Mouse (Mus musculus) macrophage (primary cell): ENCODE data around the gene Plac8. TPM values are rescaled to one million over a fixed set of nuclear protein-coding genes. Genes with fewer than 3 reads are reported as not detected.
A peak's percentile ranks its signal among the peaks of the same experiment; 100 is the strongest.

Experiments
- H3K27ac ChIP-seq: fragments of 350-480 bp; formaldehyde crosslinking; 2 replicates; pipeline ENCODE4 v1.9.0; 2021
- H3K36me3 ChIP-seq: fragments of 350-480 bp; formaldehyde crosslinking; 2 replicates; pipeline ENCODE4 v1.9.0; 2021; ENCODE audit errors: inconsistent target
- H3K4me3 ChIP-seq: fragments of 350-480 bp; formaldehyde crosslinking; 2 replicates; pipeline ENCODE4 v1.9.0; 2021; ENCODE audit errors: inconsistent target
- H3K79me2 ChIP-seq: fragments of 350-480 bp; formaldehyde crosslinking; 2 replicates; pipeline ENCODE4 v1.9.0; 2021; ENCODE audit errors: inconsistent target
- WGBS: methylation state at CpG from one replicate; pipeline ENCODE4 v1.1.7; 2026; ENCODE audit warnings: inconsistent platforms; ENCODE audit not compliant: missing documents; 5-methylcytosine and 5-hydroxymethylcytosine counted together
- polyA plus RNA-seq: library from polyadenylated mRNA; stranded (reverse); fragments of 250-400 nt; gene quantifications from 3 replicates; pipeline ENCODE4 v1.2.4, GENCODE M21; 2018; ENCODE audit warnings: inconsistent platforms

Plac8 gene
- polyA plus RNA-seq, 1 experiment from 2014 or later: 7.8 TPM

DNA sequence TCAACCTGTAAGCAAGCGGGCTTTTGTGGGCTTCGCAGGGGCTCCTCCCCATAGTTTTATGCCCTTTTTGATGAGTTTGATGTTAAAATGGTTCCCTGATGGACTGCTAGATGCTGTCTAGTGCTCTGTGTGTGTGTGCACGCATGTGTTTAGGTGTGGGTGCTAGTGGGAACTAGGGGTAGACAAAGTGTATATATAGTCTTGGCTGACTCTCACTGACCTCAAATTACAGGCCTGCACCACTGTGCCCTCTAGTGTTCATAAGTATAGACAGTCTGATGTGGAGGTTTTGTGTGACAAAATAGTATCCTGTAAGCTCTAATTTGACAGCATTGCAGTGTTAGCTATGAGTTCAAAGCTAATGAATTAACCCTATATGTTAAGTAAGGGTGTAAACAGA is 35.4 kb downstream of the Plac8 start:
- WGBS: 77% methylated on average over 3 of the region's 3 CpGs
- H3K36me3 ChIP-seq: peaks cover 38% of the 10 kb centered on the region

DNA sequence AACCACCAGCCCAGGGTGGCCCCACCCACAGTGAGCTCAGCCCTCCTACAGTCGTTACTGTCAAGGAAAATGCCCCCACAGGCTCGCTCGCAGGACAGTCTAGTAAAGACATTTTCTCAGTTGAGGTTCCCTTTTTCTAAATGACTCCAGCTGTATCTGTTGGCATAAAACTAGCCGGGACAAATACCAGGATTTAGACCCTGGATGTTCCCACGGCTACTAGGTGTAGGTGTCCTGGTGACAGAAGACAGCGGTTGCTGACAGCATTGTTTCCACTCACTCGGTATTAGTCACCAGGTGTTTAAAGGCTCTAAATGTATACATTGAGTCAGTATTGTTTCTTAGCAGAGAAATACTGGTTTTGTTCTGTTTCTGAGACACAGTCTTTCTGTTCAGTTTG is 36.2 kb downstream of the Plac8 start:
- Histone ChIP-seq H3K79me2 (no peaks in the 10 kb centered on the region), H3K27ac (no peak overlapping the region), H3K4me3 (no peak overlapping the region), H3K36me3 (peaks cover 40% of the 10 kb centered on the region)
- 78% methylated on average over 7 of the region's 7 CpGs for WGBS

More for the DNA sequence above, 35.4 kb downstream of the Plac8 start:
- Histone ChIP-seq H3K79me2 (no peaks in the 10 kb centered on the region), H3K27ac (no peak overlapping the region), H3K4me3 (no peak overlapping the region)

DNA sequence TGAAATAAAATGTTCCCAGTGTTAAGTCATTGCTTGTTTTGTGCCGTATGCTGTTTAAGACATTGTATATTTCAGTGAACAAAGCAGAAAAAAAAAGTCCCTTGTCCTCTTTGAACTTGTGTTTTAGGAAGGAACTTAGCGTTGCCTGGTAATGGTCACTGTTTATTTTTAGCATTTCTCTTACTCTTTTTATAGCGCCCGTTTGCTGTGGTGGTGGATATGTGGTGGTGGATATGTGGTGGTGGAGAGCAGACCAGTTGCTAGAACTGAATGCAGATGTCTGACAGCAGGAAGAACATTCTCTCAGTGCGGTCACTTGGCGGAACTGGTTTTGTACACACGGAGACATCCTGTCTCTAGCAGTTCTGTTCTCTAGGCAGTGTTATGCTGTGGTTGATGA is 45.9 kb downstream of the Plac8 start:
- WGBS: under 1% methylated on average over 7 of the region's 7 CpGs
- H3K36me3 ChIP-seq: peaks cover 32% of the 10 kb centered on the region
- peaks cover 68% of the 10 kb centered on the region for H3K79me2 ChIP-seq
- H3K27ac ChIP-seq: peak overlapping the region; percentile 74
- H3K4me3 ChIP-seq: no peak overlapping the region

- 32% methylated on average over 3 of the region's 3 CpGs for WGBS
- H3K4me3 ChIP-seq: no peak overlapping the region
- H3K36me3 ChIP-seq: peaks cover 27% of the 10 kb centered on the region
- H3K27ac ChIP-seq: peak overlapping the region; percentile 74
- H3K79me2 ChIP-seq: peaks cover 73% of the 10 kb centered on the region
Measured at GRCm38 (mm10) chr5:100525620-100526019, 46.4 kb downstream of the Plac8 start.

GRCm38 (mm10) chr5:100524921-100525320 is 47.1 kb downstream of the Plac8 start:
- Histone ChIP-seq H3K27ac (no peak overlapping the region), H3K36me3 (peaks cover 20% of the 10 kb centered on the region), H3K79me2 (peaks cover 80% of the 10 kb centered on the region), H3K4me3 (no peak overlapping the region)
- 90% methylated on average over 9 of the region's 9 CpGs for WGBS

GRCm38 (mm10) chr5:100523331-100523730 is 48.7 kb downstream of the Plac8 start:
- Histone ChIP-seq H3K27ac (no peak overlapping the region), H3K4me3 (no peak overlapping the region), H3K79me2 (peaks cover 94% of the 10 kb centered on the region), H3K36me3 (0 out of 2 replicates have a peak, but pooled peaks cover 5% of the 10 kb centered on the region)
- 91% methylated on average over 1 of the region's 1 CpGs for WGBS

- 100% methylated on average over 2 of the region's 2 CpGs for WGBS
- H3K79me2 ChIP-seq: peaks cover 69% of the 10 kb centered on the region
- H3K4me3 ChIP-seq: no peak overlapping the region
- H3K36me3 ChIP-seq: no peaks in the 10 kb centered on the region
- no peak overlapping the region for H3K27ac ChIP-seq
Measured at GRCm38 (mm10) chr5:100520223-100520622, 51.8 kb downstream of the Plac8 start.

GRCm38 (mm10) chr5:100519027-100519411 is 53.0 kb downstream of the Plac8 start:
- no peaks in the 10 kb centered on the region for H3K36me3 ChIP-seq
- H3K79me2 ChIP-seq: peaks cover 57% of the 10 kb centered on the region
- 5% methylated on average over 5 of the region's 5 CpGs for WGBS
- peak overlapping the region; percentile 80 for H3K4me3 ChIP-seq
- H3K27ac ChIP-seq: peak overlapping the region; percentile 76

GRCm38 (mm10) chr5:100518049-100519026 is 53.7 kb downstream of the Plac8 start, which contains the start of gene Cops4:
TSS of gene Cops4 (plus strand) at chr5:100518309.
- Histone ChIP-seq H3K36me3 (no peaks in the 10 kb centered on the region), H3K4me3 (peak within 1 kb of the TSS; percentile 80), H3K79me2 (peaks cover 50% of the 10 kb centered on the region), H3K27ac (peak within 1 kb of the TSS; percentile 76)
- under 1% methylated on average over 64 of the region's 64 CpGs for WGBS

DNA sequence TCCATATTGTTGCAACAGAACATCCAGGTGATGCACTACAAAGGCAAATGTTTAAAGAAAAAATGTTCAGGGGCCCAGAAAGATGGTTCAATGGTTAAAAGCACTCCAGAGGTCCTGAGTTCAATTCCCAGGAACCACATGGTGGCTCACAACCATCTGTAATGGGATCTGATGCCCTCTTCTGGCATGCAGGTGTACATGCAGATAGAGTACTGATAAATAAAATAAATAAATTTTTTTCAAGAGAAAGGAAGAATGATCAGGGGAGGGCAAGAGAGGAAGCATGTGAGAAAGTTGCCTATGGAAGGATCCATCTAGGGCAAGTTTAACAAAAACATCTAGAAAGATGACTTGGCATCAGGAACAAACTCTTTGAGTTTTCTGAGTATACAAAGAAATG is 59.5 kb downstream of the Plac8 start:
- no peaks in the 10 kb centered on the region for H3K79me2 ChIP-seq
- H3K27ac ChIP-seq: no peak overlapping the region
- H3K4me3 ChIP-seq: no peak overlapping the region
- H3K36me3 ChIP-seq: no peaks in the 10 kb centered on the region

GRCm38 (mm10) chr5:100509247-100509646 is 62.8 kb downstream of the Plac8 start:
- H3K4me3 ChIP-seq: no peak overlapping the region
- no peaks in the 10 kb centered on the region for H3K79me2 ChIP-seq
- H3K27ac ChIP-seq: peak overlapping the region; percentile 24
- H3K36me3 ChIP-seq: no peaks in the 10 kb centered on the region
- WGBS: 21% methylated on average over 11 of the region's 11 CpGs

Other genes starting within 250 kb of the Plac8 start
- gene Sec31a, start 156.0 kb downstream of the Plac8 start, polyA plus RNA-seq: 76.4 to 148 TPM (median 91.1 TPM) in 3 replicates
- 8.7 to 13.7 TPM (median 11.2 TPM) in 3 replicates for gene Lin54, start 71.6 kb downstream of the Plac8 start, polyA plus RNA-seq
- 39.5 to 73.9 TPM (median 51.8 TPM) in 3 replicates for gene Cops4, start 53.9 kb downstream of the Plac8 start, polyA plus RNA-seq
- 13.7 to 36.1 TPM (median 24.5 TPM) in 3 replicates for gene Coq2, start 102.9 kb upstream of the Plac8 start, polyA plus RNA-seq
- 120 to 460 TPM (median 276 TPM) in 3 replicates for gene Hpse, start 147.5 kb upstream of the Plac8 start, polyA plus RNA-seq
- gene Helq, start 226.4 kb upstream of the Plac8 start, polyA plus RNA-seq: 4.1 to 7.5 TPM (median 4.2 TPM) in 3 replicates
- 85.7 to 113 TPM (median 87.1 TPM) in 3 replicates for gene Mrps18c, start 226.4 kb upstream of the Plac8 start, polyA plus RNA-seq
- gene Abraxas1, start 248.7 kb upstream of the Plac8 start, polyA plus RNA-seq: 5.3 to 9.5 TPM (median 5.4 TPM) in 3 replicates